Mouse (Mus musculus) liver, postnatal 0 days (tissue): ENCODE measurements around the gene Gramd4.

Source experiments
- CTCF ChIP-seq: sonication (generic); IDR thresholded peaks from 2 replicates; pipeline ENCODE4 v1.5.1; 2016; ENCODE audit warnings: antibody characterized with exemption, low read depth
- EP300 ChIP-seq: IDR thresholded peaks from 2 replicates; pipeline ENCODE4 v1.6.1; 2016; ENCODE audit warnings: antibody characterized with exemption, low read depth, mild to moderate bottlenecking

DNA sequence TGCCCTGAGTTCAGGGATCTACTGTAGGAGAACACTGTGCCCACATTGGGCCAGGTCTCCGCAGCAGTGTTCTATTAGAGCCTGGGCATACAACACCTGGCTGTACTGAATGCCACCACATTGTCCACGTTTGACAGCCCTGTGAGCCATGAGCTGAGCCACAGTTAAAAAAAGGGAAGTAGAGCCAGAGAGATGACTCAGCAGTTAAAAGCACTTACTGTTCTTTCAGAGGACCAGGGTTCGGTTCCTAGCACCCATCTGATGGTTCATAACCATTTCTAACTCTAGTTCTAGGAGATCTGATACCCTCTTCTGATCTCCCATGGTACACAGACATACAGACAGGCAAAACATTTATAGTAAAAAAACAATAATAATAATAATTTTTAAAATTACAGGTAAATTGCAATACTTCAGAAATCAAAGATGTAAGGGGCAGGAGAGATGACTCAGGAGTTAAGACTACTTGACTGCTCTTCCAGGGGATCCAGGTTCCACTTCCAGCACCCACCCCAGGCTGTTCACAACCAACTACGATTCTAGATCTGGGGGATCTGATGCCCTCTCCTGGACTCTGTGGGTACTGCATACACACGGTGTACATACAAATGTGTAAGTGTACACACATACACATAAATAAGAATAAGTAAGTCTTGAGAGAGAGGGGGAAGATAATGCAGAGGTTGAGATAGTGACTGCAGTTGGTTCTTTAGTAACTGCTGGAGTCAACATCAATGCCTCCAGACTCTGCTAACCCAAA, 38.6 kb upstream of the Gramd4 start:
- TF ChIP-seq CTCF: peak; percentile 45; the same call in 1 of the 2 replicates
- TF ChIP-seq EP300: no peak
